Mouse (Mus musculus): ENCODE data around the gene Frem1. TPM values are rescaled to one million over a fixed set of nuclear protein-coding genes. Genes with fewer than 3 reads are reported as not detected.

Frem1 gene
- polyA plus RNA-seq, 1 experiment from 2014 or later = 6.4 TPM

DNA sequence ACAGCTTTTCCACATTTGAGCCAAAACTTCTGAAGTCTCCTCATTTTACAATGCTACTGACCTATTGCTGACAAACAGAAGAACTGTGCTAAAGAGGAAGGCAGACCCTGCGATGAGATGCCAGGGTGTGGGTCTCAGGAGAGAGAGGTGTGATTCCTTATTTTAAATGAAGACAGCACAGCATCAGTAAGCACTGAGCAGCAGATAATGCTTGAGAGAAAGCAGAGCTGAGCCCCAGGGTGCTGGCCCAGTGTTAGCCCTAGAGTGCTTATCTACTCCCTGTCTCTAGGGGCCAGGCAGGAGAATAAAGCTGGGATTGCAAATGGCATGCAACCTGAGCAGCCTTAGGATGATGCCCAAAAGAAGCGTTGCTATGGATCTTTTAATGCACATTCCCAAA lies 3.6 kb downstream of the Frem1 start:
- peaks cover 19 to 43% of the 10 kb centered on the region in 2 experiments for H3K4me1 ChIP-seq (ENCODE audit: control insufficient read depth in 2 of 2, insufficient read depth in 2 of 2, low read length in 2 of 2)
- peak overlapping the region; percentile 41 for H3K4me2 ChIP-seq (ENCODE audit: low read length)
- H3K27ac ChIP-seq (replicated peaks in 1 of 2; ENCODE audit: control insufficient read depth in 1 of 2, insufficient read depth in 1 of 2, low read depth in 2 of 2, low read length in 2 of 2) = peak overlapping the region in 1 of 2 experiments; percentile 55; a peak in 2 of 4 replicates
- no peaks in the 10 kb centered on the region for H3K36me3 ChIP-seq (ENCODE audit: control insufficient read depth, insufficient read depth, low read length)
- no peaks in the 10 kb centered on the region for H3K9me3 ChIP-seq (ENCODE audit: control insufficient read depth, low read length)
- H3K9ac ChIP-seq (ENCODE audit: low read length) = no peak overlapping the region
- ATAC-seq (ENCODE audit: insufficient number of reproducible peaks, insufficient read depth, low FRiP score, low read depth) = no peak
- H3K4me3 ChIP-seq (ENCODE audit: control insufficient read depth in 1 of 2, insufficient read depth in 1 of 2, low read depth in 1 of 2, low read length in 2 of 2) = no peak overlapping the region
- 8% methylated on average over 2 of the region's 2 CpGs for WGBS
- H3K27me3 ChIP-seq (ENCODE audit: control insufficient read depth, insufficient read depth, low read length) = no peaks in the 10 kb centered on the region

DNA sequence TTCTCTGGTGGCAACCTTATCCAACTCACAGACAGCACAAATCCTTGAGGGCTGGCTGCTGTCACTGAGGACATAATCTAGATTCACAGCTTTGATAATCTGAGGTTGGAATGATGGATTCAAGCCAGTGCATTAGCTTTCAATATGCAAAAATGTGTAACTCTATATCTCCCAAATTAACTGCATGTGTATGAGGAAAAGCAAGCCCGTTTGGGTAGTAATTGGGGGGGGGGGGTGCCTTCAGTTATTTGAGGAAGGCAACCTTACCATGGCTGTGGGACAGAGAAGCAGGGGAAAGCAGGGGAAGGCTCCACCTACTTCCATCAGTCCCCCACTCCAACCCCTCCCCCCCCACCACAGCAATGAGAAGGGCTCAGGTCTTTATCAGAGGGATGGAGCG lies 5.3 kb downstream of the Frem1 start:
- H3K27ac ChIP-seq (replicated peaks in 1 of 2; ENCODE audit: control insufficient read depth in 1 of 2, insufficient read depth in 1 of 2, low read depth in 2 of 2, low read length in 2 of 2) = no peak overlapping the region
- peaks cover 19 to 43% of the 10 kb centered on the region in 2 experiments for H3K4me1 ChIP-seq (ENCODE audit: control insufficient read depth in 2 of 2, insufficient read depth in 2 of 2, low read length in 2 of 2)
- H3K27me3 ChIP-seq (ENCODE audit: control insufficient read depth, insufficient read depth, low read length) = no peaks in the 10 kb centered on the region
- no peak overlapping the region for H3K4me3 ChIP-seq (ENCODE audit: control insufficient read depth in 1 of 2, insufficient read depth in 1 of 2, low read depth in 1 of 2, low read length in 2 of 2)
- no peaks in the 10 kb centered on the region for H3K9me3 ChIP-seq (ENCODE audit: control insufficient read depth, low read length)
- no peak for ATAC-seq (ENCODE audit: insufficient number of reproducible peaks, insufficient read depth, low FRiP score, low read depth)
- H3K36me3 ChIP-seq (ENCODE audit: control insufficient read depth, insufficient read depth, low read length) = no peaks in the 10 kb centered on the region
- no peak overlapping the region for H3K4me2 ChIP-seq (ENCODE audit: low read length)
- H3K9ac ChIP-seq (ENCODE audit: low read length) = no peak overlapping the region
- WGBS = 61% methylated on average over 2 of the region's 2 CpGs

DNA sequence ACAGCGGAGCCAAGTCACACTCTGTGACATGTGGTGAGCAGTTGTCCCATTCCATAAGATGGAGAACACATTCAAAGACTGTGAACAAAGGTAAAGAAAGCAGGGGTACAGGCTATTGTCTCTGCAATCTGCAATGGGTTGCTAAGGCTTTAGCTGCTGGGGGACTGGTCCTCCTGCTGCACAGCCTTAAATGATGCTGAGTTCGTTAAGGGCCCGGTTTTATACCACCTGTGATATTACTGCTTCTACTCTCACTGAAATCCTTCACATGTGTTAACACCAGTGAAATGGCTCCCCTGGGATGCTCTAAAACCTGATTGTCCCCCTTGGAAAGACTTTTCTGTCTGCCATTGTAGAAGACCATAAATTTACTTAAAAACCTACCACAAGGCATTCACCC lies 6.1 kb downstream of the Frem1 start:
- Histone ChIP-seq H3K9ac (ENCODE audit: low read length) (no peak overlapping the region), H3K27ac (replicated peaks in 1 of 2; ENCODE audit: control insufficient read depth in 1 of 2, insufficient read depth in 1 of 2, low read depth in 2 of 2, low read length in 2 of 2) (no peak overlapping the region), H3K4me3 (ENCODE audit: control insufficient read depth in 1 of 2, insufficient read depth in 1 of 2, low read depth in 1 of 2, low read length in 2 of 2) (no peak overlapping the region), H3K9me3 (ENCODE audit: control insufficient read depth, low read length) (no peaks in the 10 kb centered on the region), H3K4me2 (ENCODE audit: low read length) (no peak overlapping the region), H3K36me3 (ENCODE audit: control insufficient read depth, insufficient read depth, low read length) (no peaks in the 10 kb centered on the region), H3K4me1 (ENCODE audit: control insufficient read depth in 2 of 2, insufficient read depth in 2 of 2, low read length in 2 of 2) (peaks cover 19 to 41% of the 10 kb centered on the region in 2 experiments), H3K27me3 (ENCODE audit: control insufficient read depth, insufficient read depth, low read length) (no peaks in the 10 kb centered on the region)
- no peak for ATAC-seq (ENCODE audit: insufficient number of reproducible peaks, insufficient read depth, low FRiP score, low read depth)
- 94% methylated on average over 3 of the region's 3 CpGs for WGBS

DNA sequence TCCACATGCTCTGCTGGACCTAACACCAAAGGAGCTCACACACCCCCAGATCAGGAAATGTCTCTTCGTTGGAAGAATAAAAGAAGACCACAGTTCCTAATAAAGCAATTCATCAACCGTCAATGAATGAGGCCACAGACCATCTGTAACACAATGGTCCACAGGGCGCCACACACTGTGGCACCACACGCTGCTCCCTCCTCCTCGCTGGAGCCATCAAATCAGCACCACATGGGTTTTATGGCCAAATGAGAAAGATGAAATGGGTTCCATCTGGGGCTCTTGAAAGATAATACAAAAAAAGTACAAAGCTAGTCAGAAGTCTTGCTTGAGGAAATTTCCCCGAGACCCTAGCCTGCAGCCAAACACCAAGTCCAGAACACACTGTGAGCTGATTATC lies 6.9 kb downstream of the Frem1 start:
- H3K27ac ChIP-seq (replicated peaks in 1 of 2; ENCODE audit: control insufficient read depth in 1 of 2, insufficient read depth in 1 of 2, low read depth in 2 of 2, low read length in 2 of 2) = no peak overlapping the region
- no peak for ATAC-seq (ENCODE audit: insufficient number of reproducible peaks, insufficient read depth, low FRiP score, low read depth)

DNA sequence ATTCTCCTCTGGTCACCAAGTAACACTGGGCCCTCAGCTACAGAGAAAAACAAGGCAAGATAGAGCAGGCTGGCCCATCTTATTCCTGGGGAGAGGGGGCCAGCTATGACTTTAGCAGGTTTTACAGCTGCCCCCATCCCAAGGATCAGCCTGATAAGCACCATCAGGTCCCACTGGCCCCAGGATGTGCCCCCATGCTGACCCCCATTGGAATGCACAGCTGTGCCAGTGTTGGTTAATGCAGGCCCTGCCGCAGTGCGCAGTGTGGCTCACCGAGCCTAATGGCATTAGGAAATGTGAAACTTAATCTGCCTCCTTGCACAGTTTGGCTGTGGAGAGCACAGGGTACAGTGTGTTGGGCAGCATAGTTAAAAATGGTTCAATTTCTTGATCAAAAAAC lies 11.4 kb downstream of the Frem1 start:
- Histone ChIP-seq H3K4me1 (ENCODE audit: control insufficient read depth in 2 of 2, insufficient read depth in 2 of 2, low read length in 2 of 2) (peaks cover 0 to 4% of the 10 kb centered on the region in 2 experiments; a peak in 1 of 4 replicates), H3K36me3 (ENCODE audit: control insufficient read depth, insufficient read depth, low read length) (peaks cover 4% of the 10 kb centered on the region; the same call in 1 of the 2 replicates), H3K27me3 (ENCODE audit: control insufficient read depth, insufficient read depth, low read length) (no peaks in the 10 kb centered on the region), H3K27ac (replicated peaks in 1 of 2; ENCODE audit: control insufficient read depth in 1 of 2, insufficient read depth in 1 of 2, low read depth in 2 of 2, low read length in 2 of 2) (no peak overlapping the region), H3K4me2 (ENCODE audit: low read length) (no peak overlapping the region), H3K9me3 (ENCODE audit: control insufficient read depth, low read length) (no peaks in the 10 kb centered on the region), H3K4me3 (ENCODE audit: control insufficient read depth in 1 of 2, insufficient read depth in 1 of 2, low read depth in 1 of 2, low read length in 2 of 2) (no peak overlapping the region), H3K9ac (ENCODE audit: low read length) (no peak overlapping the region)
- no peak for ATAC-seq (ENCODE audit: insufficient number of reproducible peaks, insufficient read depth, low FRiP score, low read depth)
- 72% methylated on average over 3 of the region's 3 CpGs for WGBS

More for the DNA sequence above, 6.9 kb downstream of the Frem1 start:
- H3K27me3 ChIP-seq (ENCODE audit: control insufficient read depth, insufficient read depth, low read length) = no peaks in the 10 kb centered on the region
- H3K36me3 ChIP-seq (ENCODE audit: control insufficient read depth, insufficient read depth, low read length) = no peaks in the 10 kb centered on the region
- H3K9me3 ChIP-seq (ENCODE audit: control insufficient read depth, low read length) = no peaks in the 10 kb centered on the region
- no peak overlapping the region for H3K4me2 ChIP-seq (ENCODE audit: low read length)
- WGBS = 88% methylated on average over 6 of the region's 6 CpGs
- no peak overlapping the region for H3K4me3 ChIP-seq (ENCODE audit: control insufficient read depth in 1 of 2, insufficient read depth in 1 of 2, low read depth in 1 of 2, low read length in 2 of 2)
- H3K4me1 ChIP-seq (ENCODE audit: control insufficient read depth in 2 of 2, insufficient read depth in 2 of 2, low read length in 2 of 2) = peaks cover 18 to 33% of the 10 kb centered on the region in 2 experiments
- no peak overlapping the region for H3K9ac ChIP-seq (ENCODE audit: low read length)

DNA sequence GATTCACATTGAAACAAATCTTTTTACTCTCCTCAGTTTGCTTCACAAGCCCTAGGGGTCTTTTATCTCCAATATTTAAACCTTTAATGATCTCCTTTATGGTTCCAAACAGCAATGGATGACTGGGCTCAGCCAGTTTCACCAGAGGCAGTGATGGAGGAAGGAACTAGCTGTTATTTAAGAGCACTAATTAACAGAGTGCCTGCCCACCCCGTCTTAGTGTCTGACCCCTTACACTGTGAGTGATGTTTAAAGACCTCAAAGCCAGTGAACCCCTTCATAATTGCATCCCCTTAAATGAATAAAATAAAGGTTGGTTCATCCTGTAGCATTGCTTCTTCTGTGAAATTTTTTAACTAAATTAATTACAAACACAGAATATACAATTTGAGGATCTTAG lies 19.4 kb downstream of the Frem1 start:
- no peak overlapping the region for H3K27ac ChIP-seq (replicated peaks in 1 of 2; ENCODE audit: control insufficient read depth in 1 of 2, insufficient read depth in 1 of 2, low read depth in 2 of 2, low read length in 2 of 2)

DNA sequence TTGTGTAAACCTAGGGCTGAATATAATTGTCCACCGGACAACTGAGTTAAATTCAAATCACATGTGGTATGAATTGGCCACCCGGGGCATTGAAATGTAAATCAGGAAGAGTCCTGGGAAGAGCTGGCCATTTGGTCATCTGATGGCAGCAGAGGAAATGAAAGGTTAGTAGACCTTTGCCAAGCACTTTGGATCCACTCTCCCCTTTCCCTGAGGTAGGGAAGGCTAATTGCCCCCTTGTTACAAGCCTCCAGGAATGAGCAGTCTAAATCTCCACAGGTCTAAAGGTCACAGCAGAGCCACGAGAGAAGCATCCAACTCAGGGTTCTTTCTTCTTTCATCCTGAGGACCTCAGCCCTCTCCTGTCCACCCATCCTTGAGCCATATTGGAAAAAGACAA lies 20.5 kb downstream of the Frem1 start:
- no peaks in the 10 kb centered on the region for H3K27me3 ChIP-seq (ENCODE audit: control insufficient read depth, insufficient read depth, low read length)
- no peak overlapping the region for H3K4me3 ChIP-seq (ENCODE audit: control insufficient read depth in 1 of 2, insufficient read depth in 1 of 2, low read depth in 1 of 2, low read length in 2 of 2)
- H3K9ac ChIP-seq (ENCODE audit: low read length) = no peak overlapping the region
- no peaks in the 10 kb centered on the region for H3K4me1 ChIP-seq (ENCODE audit: control insufficient read depth in 2 of 2, insufficient read depth in 2 of 2, low read length in 2 of 2)
- H3K36me3 ChIP-seq (ENCODE audit: control insufficient read depth, insufficient read depth, low read length) = no peaks in the 10 kb centered on the region
- no peak overlapping the region for H3K4me2 ChIP-seq (ENCODE audit: low read length)
- no peaks in the 10 kb centered on the region; the same call in 1 of the 2 replicates for H3K9me3 ChIP-seq (ENCODE audit: control insufficient read depth, low read length)
- no peak overlapping the region for H3K27ac ChIP-seq (replicated peaks in 1 of 2; ENCODE audit: control insufficient read depth in 1 of 2, insufficient read depth in 1 of 2, low read depth in 2 of 2, low read length in 2 of 2)
- ATAC-seq (ENCODE audit: insufficient number of reproducible peaks, insufficient read depth, low FRiP score, low read depth) = no peak
- 74% methylated on average over 3 of the region's 3 CpGs for WGBS

More for the DNA sequence above, 19.4 kb downstream of the Frem1 start:
- H3K4me1 ChIP-seq (ENCODE audit: control insufficient read depth in 2 of 2, insufficient read depth in 2 of 2, low read length in 2 of 2) = no peaks in the 10 kb centered on the region
- WGBS = 87% methylated on average over 1 of the region's 1 CpGs
- no peak overlapping the region for H3K9ac ChIP-seq (ENCODE audit: low read length)
- H3K4me3 ChIP-seq (ENCODE audit: control insufficient read depth in 1 of 2, insufficient read depth in 1 of 2, low read depth in 1 of 2, low read length in 2 of 2) = no peak overlapping the region
- no peaks in the 10 kb centered on the region for H3K27me3 ChIP-seq (ENCODE audit: control insufficient read depth, insufficient read depth, low read length)
- H3K9me3 ChIP-seq (ENCODE audit: control insufficient read depth, low read length) = no peaks in the 10 kb centered on the region; the same call in 1 of the 2 replicates
- no peak for ATAC-seq (ENCODE audit: insufficient number of reproducible peaks, insufficient read depth, low FRiP score, low read depth)
- no peaks in the 10 kb centered on the region for H3K36me3 ChIP-seq (ENCODE audit: control insufficient read depth, insufficient read depth, low read length)
- no peak overlapping the region for H3K4me2 ChIP-seq (ENCODE audit: low read length)

DNA sequence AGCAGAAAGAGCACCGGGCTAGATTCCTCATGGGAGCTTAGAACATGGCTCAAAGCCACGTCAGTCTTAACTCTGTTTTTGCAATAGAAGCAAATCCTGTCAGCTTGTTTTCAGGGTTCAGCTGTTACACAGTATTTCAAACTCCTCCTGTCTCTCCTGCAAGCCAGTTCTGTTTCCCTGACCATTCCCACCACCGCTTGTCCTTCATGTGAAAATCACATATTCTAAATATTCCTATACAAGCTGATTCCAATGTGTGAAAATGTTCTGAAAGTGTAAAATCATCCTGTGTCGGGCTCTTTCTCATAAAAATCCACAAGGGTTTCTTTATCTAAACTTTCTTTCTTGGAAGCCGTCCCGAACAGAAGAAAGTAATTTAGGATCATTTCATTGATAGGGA lies 22.0 kb downstream of the Frem1 start:
- no peaks in the 10 kb centered on the region; the same call in 1 of the 2 replicates for H3K9me3 ChIP-seq (ENCODE audit: control insufficient read depth, low read length)
- no peak overlapping the region for H3K4me2 ChIP-seq (ENCODE audit: low read length)
- H3K36me3 ChIP-seq (ENCODE audit: control insufficient read depth, insufficient read depth, low read length) = no peaks in the 10 kb centered on the region
- no peak overlapping the region for H3K27ac ChIP-seq (replicated peaks in 1 of 2; ENCODE audit: control insufficient read depth in 1 of 2, insufficient read depth in 1 of 2, low read depth in 2 of 2, low read length in 2 of 2)
- no peak overlapping the region for H3K9ac ChIP-seq (ENCODE audit: low read length)
- ATAC-seq (ENCODE audit: insufficient number of reproducible peaks, insufficient read depth, low FRiP score, low read depth) = no peak
- no peaks in the 10 kb centered on the region for H3K4me1 ChIP-seq (ENCODE audit: control insufficient read depth in 2 of 2, insufficient read depth in 2 of 2, low read length in 2 of 2)
- H3K27me3 ChIP-seq (ENCODE audit: control insufficient read depth, insufficient read depth, low read length) = no peaks in the 10 kb centered on the region
- H3K4me3 ChIP-seq (ENCODE audit: control insufficient read depth in 1 of 2, insufficient read depth in 1 of 2, low read depth in 1 of 2, low read length in 2 of 2) = no peak overlapping the region
- WGBS = 78% methylated on average over 6 of the region's 6 CpGs
